Mouse (Mus musculus) common myeloid progenitor, adult 5-6 weeks (primary cell): ENCODE measurements at regions not wholly inside any gene's neighbourhood (a gene's known extent, or its start where the extent isn't known, plus 50 kb on each side); places are given as distances from the start of the nearest gene placed in this dataset.

Experiments used
- ATAC-seq: replicated peaks from 2 replicates; pipeline ENCODE4 v1.8.0; 2016; ENCODE audit warnings: low read depth, mild to moderate bottlenecking, moderate TSS enrichment, inconsistent platforms; ENCODE audit not compliant: poor library complexity, severe bottlenecking

DNA sequence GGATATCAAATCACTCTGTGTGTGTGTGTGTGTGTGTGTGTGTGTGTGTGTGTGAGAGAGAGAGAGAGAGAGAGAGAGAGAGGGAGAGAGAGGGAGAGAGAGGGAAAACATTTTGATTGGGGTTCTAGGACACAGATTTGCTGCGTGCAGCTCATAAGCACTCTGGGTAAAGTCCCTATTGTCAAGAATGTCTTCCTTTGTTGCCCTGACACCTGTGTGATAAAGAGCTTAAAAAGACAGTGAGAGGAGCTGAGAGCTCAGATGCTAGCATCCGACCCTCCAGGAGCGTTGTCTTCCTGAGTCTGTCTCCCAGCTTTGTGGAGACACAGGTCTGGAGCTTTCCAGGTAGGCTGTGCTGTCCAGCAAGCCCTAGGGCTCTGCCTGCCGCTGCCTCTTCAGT is 146.8 kb upstream of the Gm5148 start:
- no peak for ATAC-seq

DNA sequence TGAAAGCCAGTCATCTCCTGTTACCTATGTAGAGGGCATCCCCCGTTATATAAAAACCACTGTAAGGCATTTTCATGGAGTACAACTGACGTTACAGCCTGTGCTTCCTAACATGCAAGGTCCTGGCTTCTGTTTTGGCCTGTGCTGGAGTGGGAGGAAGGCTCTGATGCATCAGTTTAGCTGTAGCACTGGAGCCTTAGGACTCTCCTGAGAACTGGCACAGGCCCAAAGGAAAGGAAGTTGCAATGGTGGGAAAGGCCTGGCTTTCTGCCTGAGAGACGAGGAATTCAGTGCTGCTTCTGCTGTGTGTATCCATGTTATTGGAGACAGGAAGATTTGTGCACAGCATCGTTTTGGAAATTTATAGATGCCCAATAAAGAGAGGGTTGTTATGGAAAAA is 144.2 kb upstream of the Gm5148 start:
- no peak for ATAC-seq

DNA sequence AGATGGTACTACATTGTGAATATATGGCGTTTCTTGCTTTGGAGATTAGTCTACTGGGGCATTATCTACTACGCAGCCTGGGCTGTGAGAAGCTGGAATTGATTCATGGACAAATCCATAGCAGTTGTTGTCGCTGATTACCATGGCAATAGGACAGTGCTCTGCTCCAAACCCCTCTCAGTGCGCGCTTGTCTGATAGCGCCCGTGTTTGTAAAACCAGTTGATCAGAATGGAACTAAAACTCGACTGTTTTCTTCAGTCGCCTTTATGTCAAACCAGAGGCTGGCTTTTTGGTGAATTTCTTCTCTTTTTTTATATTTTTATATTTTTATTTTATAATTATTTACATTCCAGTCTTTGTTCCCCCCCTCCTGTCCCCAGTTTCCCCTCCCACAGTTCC is 138.5 kb upstream of the Gm5148 start:
- no peak for ATAC-seq

DNA sequence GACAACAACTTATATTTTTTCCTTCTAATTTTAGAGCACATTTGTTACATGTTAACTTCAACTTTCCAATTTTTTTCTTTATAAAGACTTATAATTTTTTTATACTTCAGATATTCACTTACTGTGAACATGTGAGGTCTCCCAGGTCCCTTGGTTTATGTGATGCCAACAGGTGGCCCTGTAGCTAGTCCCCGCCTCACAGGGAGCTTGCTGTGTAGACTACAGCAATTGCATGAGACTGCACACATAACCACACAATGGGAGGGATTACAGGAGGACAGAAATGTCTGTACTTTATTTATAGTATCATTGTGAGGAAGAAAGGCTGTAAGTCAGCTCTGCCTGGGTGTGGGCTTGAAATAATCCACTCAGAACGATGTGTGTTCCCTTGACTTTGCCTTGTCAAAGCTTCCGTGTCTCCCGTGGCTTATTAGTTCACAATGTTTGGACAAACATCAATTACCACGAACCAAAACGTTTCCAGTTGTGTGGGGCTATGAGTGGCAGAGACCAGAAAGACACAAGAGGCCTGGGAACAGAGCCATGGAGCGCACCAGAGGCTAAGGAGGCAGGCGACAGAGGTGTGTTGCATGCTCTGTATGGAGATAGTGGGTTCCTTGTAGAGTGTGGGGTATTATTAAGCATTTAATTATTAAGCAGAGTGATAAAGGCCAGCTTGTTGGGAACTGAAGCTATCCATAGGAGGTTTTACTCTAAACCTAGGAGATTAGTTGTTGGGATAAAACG is 136.6 kb upstream of the Gm5148 start:
- ATAC-seq = no peak

DNA sequence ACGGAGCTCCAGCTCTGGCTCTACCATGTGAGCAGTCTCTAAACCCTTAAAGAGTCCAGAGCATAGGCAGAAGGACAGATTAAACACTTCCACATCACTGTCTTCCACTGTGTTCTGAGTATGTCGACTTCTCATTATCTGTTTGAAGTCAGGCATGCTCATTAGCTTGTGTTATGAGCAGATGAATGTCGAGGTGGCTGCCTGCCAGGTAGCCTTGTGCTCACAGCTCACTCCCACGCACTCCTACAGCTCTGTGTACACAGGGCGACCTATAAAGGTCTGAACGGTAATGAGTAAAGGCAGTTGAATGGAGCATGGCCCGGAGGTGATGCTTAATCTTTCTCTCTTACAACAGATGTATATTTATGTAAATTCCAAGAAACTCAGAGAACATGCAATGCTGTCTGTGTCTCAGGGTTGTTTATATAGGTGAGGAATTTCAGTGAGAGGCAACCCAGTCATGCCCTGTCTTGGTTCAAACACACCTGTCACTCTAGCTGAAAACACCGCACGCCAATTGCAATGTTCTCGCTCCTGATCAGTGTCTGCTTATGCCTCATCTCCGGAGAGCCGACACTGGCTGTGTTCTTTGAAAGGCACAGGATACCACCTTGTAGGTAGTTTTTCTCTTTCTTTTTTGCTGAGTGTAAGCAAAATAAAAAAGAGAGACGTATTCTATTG is 135.9 kb upstream of the Gm5148 start:
- no peak for ATAC-seq

DNA sequence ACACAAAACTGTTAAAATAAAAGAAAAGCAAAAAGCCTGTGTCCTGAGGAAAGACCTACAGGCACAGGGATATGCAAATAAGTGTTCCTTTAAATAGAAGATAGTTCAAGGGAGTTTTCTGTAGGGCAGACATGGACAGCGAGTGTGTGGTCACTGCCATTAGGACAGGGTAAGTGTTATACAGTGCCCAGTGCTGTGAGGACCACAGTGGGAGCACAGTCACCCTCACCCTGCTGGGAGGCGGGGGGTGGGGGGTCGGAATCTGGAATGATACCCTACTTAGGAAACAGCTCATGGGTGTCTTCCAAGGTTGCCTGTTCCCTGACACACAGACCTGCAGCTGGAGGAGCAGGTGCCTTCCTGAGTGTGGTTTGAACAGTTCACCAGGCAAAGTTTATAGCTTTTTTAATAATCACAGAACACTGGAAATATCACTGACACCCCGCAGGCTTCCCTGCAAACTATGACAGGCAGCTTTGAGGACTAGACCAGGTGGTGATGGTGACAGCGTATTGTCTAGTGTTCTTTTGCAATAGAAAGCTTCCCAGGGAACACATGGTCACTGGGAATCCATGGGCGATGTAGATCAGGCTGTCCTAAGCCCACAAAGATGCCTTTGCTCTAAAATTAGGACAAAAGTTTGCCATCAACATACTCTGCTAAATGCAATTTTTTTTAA is 134.5 kb upstream of the Gm5148 start:
- ATAC-seq = no peak

DNA sequence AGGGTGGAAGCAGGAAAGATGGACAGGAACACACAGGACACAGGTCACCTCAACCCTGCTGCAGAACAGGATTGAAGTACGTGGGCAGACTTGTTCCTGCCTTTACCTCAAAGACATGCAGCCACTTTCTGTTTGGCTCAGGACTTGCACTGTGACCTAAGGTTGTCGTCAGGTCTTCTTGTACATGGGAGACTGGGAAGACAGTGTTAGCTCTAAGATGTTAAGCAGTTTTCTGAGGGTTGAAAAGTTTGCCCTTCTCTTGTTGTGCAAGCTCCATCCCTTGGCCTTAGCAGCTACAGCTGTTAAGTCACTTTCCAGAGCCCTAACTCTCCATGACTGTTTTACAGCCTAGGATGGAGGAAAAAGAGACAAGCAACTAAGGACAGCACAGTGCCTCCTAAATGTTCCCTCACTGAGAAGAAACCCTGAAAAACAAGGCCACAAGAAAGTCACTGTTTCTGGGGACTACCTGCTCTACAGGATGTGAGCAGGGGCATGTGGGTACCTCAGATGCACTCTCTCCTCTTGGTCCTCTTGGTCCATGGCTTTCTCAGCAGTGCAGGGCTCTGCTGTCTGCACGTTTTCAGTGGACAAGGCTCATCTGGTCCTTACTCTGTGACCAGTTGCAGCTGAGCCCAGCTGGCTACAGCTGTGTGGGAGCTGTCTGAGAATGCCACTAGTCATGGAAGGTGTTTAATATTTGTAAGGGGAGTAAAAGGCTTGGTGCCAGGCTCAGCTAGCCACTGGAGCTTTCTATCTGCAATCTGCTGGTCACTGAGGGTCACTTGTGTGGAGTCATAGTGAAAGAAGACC is 122.1 kb upstream of the Gm5148 start:
- no peak for ATAC-seq

DNA sequence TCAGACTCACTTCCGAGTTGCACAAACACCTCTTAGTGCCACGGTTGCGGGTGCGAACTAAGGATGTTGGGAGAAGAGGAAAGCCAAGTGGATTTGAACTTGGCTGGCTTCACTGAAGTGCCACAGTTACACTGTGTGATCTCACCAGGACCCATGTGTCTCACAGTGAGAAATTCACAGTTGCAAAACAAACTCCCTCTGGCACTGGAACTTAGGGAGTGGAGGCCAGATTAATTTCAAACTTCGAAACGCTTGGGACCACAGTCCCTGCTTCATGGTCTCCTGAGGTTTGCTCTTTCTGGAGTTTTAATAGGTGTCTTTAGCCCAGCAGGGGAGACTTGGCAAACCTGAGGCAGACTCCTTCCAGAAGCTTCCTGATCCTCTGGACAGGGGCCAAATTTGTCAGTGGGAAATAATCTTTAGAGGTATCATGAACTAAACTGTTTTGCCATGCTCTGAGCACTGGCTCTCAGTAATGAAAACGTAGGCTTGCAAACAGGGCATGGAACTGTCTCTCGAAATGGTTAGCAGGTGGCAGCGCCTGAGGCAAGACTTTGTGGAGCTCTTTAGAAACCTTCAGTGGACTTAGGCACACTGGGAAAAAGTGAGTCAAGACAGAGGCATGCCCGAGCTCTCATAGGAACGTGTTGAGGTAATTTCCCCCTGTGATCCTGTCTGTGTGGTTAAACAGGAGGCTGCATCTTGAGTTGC is 121.2 kb upstream of the Gm5148 start:
- ATAC-seq = no peak

DNA sequence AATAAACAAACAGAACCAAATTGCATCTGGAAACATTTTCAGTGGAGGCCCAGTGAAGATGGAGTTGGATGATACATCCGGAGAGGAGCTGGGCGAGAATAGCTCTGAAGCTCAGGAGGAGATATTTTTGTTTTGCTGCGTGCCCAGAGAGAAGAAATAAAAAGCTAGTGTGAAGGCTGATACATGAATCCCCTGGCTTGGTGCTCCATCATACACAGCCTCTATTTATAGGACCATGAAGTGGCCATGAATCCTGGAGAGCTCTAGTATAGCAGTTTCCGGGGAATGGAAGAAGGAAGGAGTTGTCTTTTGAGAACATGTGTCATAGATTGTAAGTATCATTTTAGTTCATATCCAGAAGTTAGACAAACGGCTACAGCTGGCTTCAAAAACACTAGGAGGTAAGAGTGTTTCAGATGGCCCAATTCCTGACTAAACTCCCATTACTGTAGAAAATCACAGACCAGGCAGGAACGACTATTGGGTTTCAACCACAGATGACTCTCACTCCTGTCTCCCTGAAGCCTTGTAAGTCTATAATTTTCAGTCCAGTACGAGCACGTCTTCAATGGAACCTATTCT is 120.5 kb upstream of the Gm5148 start:
- no peak for ATAC-seq

DNA sequence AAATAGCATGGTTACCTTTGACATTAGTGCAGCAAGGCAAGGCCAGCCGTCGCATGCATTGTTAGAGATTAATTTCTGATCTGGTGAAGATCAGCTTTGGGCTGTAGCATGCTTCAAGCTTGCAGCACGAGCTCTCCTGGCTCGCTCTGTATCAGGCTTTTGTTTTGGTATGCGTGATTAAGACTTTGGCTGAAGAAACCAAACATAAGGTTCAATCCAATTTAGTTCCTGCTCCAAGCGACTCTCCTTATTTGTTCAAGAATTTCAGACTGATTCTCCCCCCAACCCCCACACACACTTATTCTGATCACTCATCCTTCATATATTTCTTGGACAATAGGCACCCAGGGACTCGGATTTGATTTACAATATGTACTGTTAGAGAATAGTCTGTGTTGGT is 118.0 kb upstream of the Gm5148 start:
- no peak for ATAC-seq

DNA sequence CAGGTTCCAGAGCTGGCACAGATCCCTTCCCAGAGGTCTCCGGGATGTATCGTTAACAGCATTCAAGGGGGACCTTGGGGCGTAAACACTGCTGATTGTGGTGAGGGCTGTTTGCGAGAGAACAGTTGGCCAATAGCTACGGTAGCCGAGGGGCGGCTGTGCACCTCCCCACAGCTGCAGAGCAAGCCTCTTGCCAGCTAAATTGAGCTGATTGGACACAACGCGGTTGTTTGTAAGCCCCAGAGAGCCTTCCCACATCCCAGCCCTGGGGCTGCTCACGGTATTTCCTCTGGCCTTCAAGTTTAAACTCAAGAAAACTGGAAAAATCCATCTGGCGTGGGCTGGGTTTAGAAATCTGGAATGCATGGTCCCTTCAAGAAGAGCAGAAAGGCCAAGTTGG is 114.6 kb upstream of the Gm5148 start:
- no peak for ATAC-seq

DNA sequence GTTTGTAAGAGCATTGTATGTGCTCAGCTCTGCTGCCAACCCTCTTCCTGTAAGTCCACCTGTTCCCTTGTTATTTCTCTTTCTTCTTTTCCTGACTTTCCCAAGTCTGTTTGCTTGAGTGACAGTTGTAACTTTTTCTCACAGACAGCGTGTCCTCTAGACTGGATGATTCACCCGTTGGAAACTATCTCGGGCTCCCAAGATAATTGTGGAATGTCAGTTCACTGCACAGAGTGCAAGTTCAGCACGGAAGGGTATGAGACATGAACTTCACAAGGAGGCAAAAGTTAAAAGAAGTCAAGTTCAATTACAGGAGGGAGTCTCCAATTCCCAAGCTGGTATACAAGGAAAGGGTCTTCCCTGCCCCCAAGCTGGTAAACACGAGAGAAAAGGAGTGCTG is 112.5 kb upstream of the Gm5148 start:
- ATAC-seq = no peak

DNA sequence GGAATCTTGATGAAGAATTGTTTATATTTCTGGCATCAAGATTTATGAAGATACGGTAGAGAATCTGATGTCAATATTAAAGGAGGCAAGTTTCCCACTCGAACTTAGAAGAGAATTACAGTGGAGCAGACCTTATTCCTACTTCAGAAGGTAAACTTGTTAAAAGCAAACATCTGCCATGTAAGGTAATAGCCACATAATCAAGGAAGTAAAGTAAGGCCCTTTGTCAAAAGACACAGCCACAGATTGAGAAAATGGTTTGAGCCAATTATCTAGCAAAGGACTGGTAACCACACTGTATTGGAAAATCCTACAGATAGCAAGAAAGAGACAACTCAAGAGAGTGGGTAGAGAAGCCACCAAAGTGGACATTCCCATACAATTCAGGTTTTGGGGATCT is 111.4 kb upstream of the Gm5148 start:
- ATAC-seq = no peak

DNA sequence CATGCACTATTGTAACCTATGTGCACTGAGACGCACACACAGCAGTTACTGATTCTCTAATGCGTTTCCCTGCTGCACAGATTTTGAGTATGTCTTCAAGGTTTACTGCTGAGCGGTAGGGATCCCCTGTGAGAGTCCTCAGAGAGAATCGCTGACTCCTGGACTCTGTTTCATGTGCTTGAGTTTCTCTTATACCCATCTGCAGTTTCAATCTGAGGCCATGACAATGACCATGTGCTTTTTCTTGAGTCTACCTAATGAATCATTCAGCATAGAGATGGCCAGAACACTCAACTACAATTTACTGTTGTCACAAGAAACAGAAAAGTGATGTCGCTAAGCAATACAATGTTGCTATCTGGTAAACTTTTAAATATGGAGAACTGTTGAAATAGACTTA is 110.8 kb upstream of the Gm5148 start:
- no peak for ATAC-seq

DNA sequence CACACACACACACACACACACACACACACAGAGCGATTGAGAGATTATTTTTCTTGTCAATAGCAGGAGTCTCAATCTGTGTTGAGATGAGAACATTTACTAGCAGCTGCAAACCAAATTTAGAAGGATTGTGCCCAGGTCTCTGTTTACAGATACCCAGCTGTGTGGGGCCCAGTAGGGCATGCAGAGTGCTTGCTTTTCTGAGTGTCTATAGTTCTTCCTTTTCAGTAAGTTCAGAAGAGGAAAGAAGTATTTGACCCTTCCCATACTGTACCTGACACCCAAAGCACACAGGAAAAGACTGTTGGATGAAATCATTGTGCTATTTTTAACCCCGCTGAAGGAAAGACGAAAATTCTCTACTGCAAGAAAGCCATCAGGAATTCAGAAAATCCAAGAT is 110.3 kb upstream of the Gm5148 start:
- ATAC-seq = no peak

DNA sequence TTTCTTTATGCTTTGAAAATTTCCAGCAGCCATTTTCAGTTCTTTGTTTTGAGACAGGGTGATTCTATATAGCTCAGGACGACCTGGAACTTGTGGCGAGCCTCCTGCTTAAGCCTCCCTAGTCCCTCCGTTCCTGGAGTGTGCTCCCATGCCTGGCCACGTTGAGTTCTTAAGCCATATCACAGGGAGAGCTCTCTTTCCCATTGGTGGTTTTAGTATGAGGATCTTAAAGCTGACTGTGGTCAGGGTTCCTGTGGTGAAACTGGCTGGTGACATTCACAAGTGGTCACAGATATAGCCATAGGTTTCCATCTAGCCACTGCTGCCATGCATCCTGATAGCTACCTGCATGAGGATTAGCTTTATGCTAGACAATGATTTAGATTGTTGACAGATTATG is 109.1 kb upstream of the Gm5148 start:
- 0 out of 2 replicates have a peak, but pooled peaks have one; percentile 52 for ATAC-seq

DNA sequence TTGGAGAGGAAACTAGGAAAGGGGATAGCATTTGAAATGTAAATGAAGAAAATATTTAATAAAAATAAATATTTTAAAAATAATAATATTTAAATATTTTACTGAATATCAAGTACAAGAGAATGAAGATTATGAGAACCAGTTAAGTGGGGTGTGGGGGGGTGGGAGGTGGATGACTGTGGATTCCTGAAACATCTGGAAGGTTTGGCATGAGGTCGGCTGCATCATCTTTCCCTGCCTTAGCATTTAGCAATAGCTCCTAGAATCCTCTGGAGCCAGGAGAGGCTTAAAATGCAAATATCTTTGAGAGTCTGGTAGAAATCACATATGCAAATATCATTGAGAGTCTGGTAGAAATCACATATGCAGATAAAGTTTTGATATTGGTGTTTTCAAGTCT is 103.3 kb upstream of the Gm5148 start:
- ATAC-seq = no peak

DNA sequence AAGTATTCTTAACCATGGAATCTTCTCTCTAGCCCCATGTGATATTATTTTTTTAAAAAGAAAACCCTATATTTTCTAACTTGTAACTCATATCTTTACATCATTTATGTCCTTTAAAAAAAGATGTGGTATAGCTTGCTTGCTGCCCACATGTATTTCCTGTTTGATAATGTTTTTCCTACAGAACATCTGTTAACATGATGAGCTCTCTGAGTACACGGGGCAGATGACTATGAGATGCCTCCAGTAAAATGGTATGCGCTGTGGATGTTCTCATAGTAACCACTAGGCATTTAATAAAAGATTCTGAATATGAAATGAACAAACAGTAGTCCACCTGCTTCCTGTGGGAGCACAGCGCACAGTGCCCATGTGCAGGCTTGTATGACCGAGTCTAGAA is 101.3 kb upstream of the Gm5148 start:
- 0 out of 2 replicates have a peak, but pooled peaks have one; percentile 42 for ATAC-seq

DNA sequence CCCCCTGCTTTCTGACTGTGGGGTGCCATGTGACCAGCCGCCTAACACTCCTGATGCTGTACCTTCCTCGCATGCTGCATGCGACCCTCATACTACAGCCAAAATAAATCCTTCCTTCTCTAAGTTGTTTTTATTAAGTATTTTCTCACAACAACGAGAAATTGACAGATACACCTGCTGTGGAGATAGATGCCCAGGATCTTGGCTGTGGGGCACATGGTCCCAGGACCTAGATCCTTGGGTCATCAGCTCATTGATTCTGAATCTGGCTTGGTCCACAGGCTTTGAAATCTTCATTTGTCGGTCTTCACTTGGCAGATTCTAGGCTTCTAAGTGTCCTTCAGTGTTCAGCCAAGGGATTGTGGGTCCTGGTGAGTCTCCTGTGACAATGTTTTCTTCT is 100.4 kb upstream of the Gm5148 start:
- no peak for ATAC-seq

DNA sequence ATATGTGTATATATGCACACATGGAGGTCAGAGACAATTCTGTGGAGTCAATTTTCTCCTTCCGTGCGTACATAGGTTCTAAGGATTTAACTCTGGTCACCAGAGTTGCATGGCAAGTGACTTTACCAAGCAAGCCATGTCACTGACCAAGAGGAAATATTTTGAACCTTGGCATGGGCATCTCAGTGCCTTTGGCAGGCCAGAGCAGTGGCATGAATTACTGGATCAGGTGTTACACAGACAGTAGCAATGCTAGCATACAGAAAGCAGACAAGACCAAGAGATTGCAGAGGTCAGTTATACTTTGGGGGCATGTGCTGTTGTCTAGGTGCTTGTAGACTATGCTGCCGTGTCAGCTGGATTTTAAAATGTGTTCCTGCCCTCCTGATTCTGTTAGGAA is 95.2 kb upstream of the Gm5148 start:
- no peak for ATAC-seq
